Mouse (Mus musculus) stomach, embryonic 15.5 days (tissue): ENCODE data around the gene Lypd6. TPM values are rescaled to one million over a fixed set of nuclear protein-coding genes. Genes with fewer than 3 reads are reported as not detected.

Experiments used
- polyA plus RNA-seq: library from polyadenylated mRNA; unstranded; fragments of >200 nt; fragmentation: Nextera tagmentation; extraction: Ambion mirVana; gene quantifications from 2 replicates; pipeline ENCODE4 v1.2.1, GENCODE M21; 2015

The Lypd6 gene
- polyA plus RNA-seq, 1 experiment from 2014 or later = 20.2 TPM

Other genes starting within 250 kb of the Lypd6 start
- gene Mmadhc, start 230.4 kb downstream of the Lypd6 start, polyA plus RNA-seq = 159 and 165 TPM in 2 replicates